Mouse (Mus musculus) 416B (cell line): ENCODE results near the gene Itprip.
A peak's percentile ranks its signal among the peaks of the same experiment; 100 is the strongest.

ENCODE experiments used
- DNase-seq: peaks from one replicate; pipeline ENCODE4 v3.0.0; 2011; ENCODE audit warnings: low read depth

The Itprip gene

GRCm38 (mm10) chr19:47885191-47885743 is 33.8 kb downstream of the Itprip start:
- DNase-seq: no peak

GRCm38 (mm10) chr19:47884296-47885085 is 34.6 kb downstream of the Itprip start:
- peak; percentile 39 for DNase-seq

- no peak for DNase-seq
Observed at GRCm38 (mm10) chr19:47882882-47883254, 36.2 kb downstream of the Itprip start.

DNA sequence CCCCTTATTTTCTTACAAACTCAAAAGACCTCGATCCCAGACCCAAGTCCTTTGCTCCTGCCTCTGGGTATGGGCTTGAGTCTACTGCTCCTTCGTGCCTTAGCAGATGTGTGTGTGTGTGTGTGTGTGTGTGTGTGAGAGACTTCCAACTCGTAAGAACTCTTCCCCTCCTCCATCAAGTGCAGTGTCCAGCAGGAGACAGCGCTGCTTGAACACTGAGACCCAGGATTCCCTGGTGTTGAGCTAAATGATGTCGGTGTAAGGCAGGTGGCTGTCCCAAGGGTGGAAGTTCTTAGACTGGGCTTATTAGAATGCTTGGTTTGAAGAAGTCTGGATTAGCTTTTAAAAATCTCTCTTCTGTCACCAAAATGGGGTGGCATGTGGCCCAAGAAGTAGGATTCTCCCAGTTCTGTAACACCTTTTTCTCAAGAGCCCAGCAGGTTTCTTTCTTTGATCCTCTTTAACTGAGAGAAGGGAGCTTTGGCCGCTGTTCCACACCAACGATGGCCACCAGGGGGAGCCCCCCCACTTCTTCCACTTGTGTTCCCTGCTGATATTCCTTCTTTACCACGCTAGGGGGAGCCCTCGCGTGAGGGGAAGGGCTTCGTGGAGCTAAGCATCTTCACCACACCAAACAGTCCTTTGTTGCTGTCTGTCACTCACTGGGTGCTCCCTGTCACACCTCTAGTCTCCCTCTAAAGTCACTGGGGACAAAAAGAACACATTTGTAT is 36.8 kb downstream of the Itprip start:
- peak; percentile 87 for DNase-seq

DNA sequence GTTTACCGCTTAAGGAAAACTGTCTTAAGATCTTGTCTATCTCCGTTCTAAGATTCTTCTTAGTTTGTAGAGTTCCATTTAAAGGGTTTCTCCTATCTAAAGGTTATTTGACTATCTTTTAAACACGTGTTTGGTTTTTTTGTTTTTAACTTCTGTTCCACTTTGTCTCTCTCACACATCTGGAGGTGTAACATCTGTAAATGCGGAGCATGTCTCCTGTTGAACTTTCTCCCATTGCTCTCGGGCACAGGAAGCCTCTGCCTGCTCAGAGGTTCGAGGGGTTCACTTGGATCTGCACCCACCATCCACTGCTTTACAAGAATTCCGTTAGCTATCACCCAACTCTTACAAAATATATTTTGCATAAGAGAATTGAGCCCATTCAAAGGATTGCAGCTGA is 37.6 kb downstream of the Itprip start:
- no peak for DNase-seq

- no peak for DNase-seq
Observed at GRCm38 (mm10) chr19:47876252-47876651, 42.8 kb downstream of the Itprip start.

- DNase-seq: peak; percentile 27
Observed at GRCm38 (mm10) chr19:47871515-47871914, 47.6 kb downstream of the Itprip start.

DNA sequence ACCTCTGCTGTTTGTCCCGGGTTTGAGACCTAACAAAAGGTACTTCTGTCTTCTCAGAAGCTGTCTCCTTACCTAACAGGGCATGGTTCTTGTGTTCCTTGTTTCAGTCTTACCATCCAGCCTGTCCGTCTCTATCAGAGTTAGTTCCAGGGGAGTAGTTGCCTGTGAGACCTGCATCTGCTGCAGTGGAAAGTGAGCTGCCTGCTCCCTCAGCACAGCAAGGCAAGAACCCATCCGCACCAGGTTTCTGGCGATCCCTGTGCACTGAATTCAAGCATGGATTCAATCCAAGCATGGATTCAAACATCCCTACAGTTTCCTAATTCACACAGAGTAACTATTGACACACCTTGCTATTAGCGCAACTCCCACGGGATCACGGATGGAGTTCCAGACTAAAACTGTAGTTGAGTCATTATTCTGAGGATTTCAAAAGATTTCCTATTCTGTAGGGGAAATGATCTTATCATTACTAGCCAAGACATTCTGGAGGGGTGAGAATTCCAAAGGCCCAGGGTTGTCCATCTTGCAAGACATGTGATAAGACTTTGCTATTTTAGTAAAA is 48.9 kb downstream of the Itprip start:
- DNase-seq: no peak

DNA sequence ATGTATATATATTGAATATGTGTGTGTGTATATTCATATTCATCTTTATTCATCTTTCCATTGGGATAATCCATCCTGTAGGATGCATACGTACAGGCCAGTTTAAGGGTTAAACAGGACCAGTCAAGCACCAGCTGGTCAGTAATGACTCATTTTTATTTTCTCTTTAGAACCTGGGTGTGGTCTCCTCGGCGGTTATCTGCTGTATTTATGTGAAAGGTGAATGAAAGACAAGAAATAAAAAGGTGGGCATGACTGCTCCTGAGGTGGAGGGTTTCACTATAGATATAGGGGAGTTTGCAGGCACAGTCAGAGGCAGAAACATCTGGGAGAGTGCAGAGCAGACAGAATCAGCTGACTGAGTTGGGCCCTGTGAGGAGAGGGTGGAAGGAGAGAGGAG is 49.6 kb downstream of the Itprip start:
- DNase-seq: peak; percentile 19

- no peak for DNase-seq
Observed at GRCm38 (mm10) chr19:47868951-47869350, 50.1 kb downstream of the Itprip start.

- DNase-seq: no peak
Observed at GRCm38 (mm10) chr19:47867628-47868175, 51.4 kb downstream of the Itprip start.

- peak; percentile 96 for DNase-seq
Observed at GRCm38 (mm10) chr19:47865353-47865947, 53.6 kb downstream of the Itprip start, which contains the start of gene Gsto2. Gsto2 (plus strand) TSS chr19:47865534.

- DNase-seq: no peak
Observed at GRCm38 (mm10) chr19:47864721-47865120, 54.4 kb downstream of the Itprip start.

- no peak for DNase-seq
Observed at GRCm38 (mm10) chr19:47864051-47864450, 55.0 kb downstream of the Itprip start.

GRCm38 (mm10) chr19:47862581-47862980 is 56.5 kb downstream of the Itprip start:
- no peak for DNase-seq

DNA sequence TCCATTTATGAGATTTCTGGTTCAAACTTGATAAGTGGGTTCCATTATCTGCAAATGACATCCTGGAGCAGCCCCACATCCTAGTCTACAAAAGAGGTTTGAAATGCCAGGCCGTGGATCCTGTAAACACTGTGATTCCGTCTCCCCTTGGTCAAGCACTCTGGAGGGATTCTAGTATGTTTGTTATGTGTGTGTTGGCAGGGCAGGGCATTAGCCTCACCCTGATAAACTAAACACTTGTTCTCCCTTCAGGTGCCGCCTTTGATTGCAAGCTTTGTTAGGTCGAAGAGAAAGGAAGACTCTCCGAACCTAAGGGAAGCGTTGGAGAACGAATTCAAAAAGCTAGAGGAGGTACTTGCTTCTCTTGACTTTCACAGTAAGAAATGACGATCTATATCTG is 59.9 kb downstream of the Itprip start:
- no peak for DNase-seq

GRCm38 (mm10) chr19:47857957-47858942 is 60.8 kb downstream of the Itprip start:
- DNase-seq: no peak

- peak; percentile 86 for DNase-seq
Observed at GRCm38 (mm10) chr19:47854796-47855783, 64.0 kb downstream of the Itprip start, which contains the start of gene Gsto1. Gsto1 (plus strand) TSS chr19:47854970.
